Mouse (Mus musculus): ENCODE data around the gene Bpi. TPM values are rescaled to one million over a fixed set of nuclear protein-coding genes. Genes with fewer than 3 reads are reported as not detected.

Gene Bpi
- 0.18 TPM in 1 of 2 replicates, not detected in the other for polyA plus RNA-seq (2015; fragmentation: Nextera tagmentation; extraction: Ambion mirVana)

GRCm38 (mm10) chr2:158258005-158258418, at the start of gene Bpi:
Gene Bpi (plus strand): TSS chr2:158258094.
- H3K27me3 ChIP-seq (ENCODE audit: insufficient read depth, low read length) = no peaks in the 10 kb centered on the region
- H3K36me3 ChIP-seq (ENCODE audit: insufficient read depth, low read length) = no peaks in the 10 kb centered on the region
- H3K4me2 ChIP-seq (replicated peaks; ENCODE audit: low read depth, low read length) = peak within 1 kb of the TSS; percentile 42
- WGBS = 55% methylated on average over 18 of the region's 18 CpGs
- ATAC-seq (ENCODE audit: low FRiP score, low TSS enrichment) = 0 out of 2 replicates have a peak, but pooled peaks have one; percentile 32
- no peak within 1 kb of the TSS for H3K27ac ChIP-seq (ENCODE audit: low read length)
- peak within 1 kb of the TSS; percentile 6; the same call in 1 of the 2 replicates for H3K4me3 ChIP-seq (ENCODE audit: low read length)
- H3K4me1 ChIP-seq (ENCODE audit: insufficient read depth, low read length) = peaks cover 24% of the 10 kb centered on the region
- H3K9me3 ChIP-seq (ENCODE audit: low read length) = no peaks in the 10 kb centered on the region
- peak within 1 kb of the TSS; percentile 34; the same call in 1 of the 2 replicates for H3K9ac ChIP-seq (replicated peaks; ENCODE audit: low read length)

GRCm38 (mm10) chr2:158209776-158210175, 48.1 kb upstream of the Bpi start:
- H3K27ac ChIP-seq (ENCODE audit: low read length) = peak overlapping the region; percentile 77
- ATAC-seq (ENCODE audit: low FRiP score, low TSS enrichment) = peak; percentile 28; the same call in 1 of the 2 replicates
- H3K9ac ChIP-seq (replicated peaks; ENCODE audit: low read length) = peak overlapping the region; percentile 36; the same call in 1 of the 2 replicates

GRCm38 (mm10) chr2:158210503-158210902, 47.4 kb upstream of the Bpi start:
- Histone ChIP-seq H3K4me2 (replicated peaks; ENCODE audit: low read depth, low read length) (no peak overlapping the region), H3K9ac (replicated peaks; ENCODE audit: low read length) (no peak overlapping the region; the same call in 1 of the 2 replicates), H3K27ac (ENCODE audit: low read length) (peak overlapping the region; percentile 77), H3K9me3 (ENCODE audit: low read length) (no peaks in the 10 kb centered on the region), H3K4me1 (ENCODE audit: insufficient read depth, low read length) (peaks cover 42% of the 10 kb centered on the region), H3K4me3 (ENCODE audit: low read length) (no peak overlapping the region), H3K36me3 (ENCODE audit: insufficient read depth, low read length) (no peaks in the 10 kb centered on the region), H3K27me3 (ENCODE audit: insufficient read depth, low read length) (no peaks in the 10 kb centered on the region)
- 45% methylated on average over 4 of the region's 4 CpGs for WGBS
- ATAC-seq (ENCODE audit: low FRiP score, low TSS enrichment) = no peak

More at GRCm38 (mm10) chr2:158209776-158210175, 48.1 kb upstream of the Bpi start:
- 57% methylated on average over 9 of the region's 9 CpGs for WGBS
- no peak overlapping the region for H3K4me2 ChIP-seq (replicated peaks; ENCODE audit: low read depth, low read length)
- H3K4me1 ChIP-seq (ENCODE audit: insufficient read depth, low read length) = peaks cover 35% of the 10 kb centered on the region
- no peaks in the 10 kb centered on the region for H3K36me3 ChIP-seq (ENCODE audit: insufficient read depth, low read length)
- H3K4me3 ChIP-seq (ENCODE audit: low read length) = no peak overlapping the region
- no peaks in the 10 kb centered on the region for H3K27me3 ChIP-seq (ENCODE audit: insufficient read depth, low read length)
- H3K9me3 ChIP-seq (ENCODE audit: low read length) = no peaks in the 10 kb centered on the region

- ATAC-seq (ENCODE audit: low FRiP score, low TSS enrichment) = no peak
- Histone ChIP-seq H3K27me3 (ENCODE audit: insufficient read depth, low read length) (no peaks in the 10 kb centered on the region), H3K4me3 (ENCODE audit: low read length) (no peak overlapping the region), H3K36me3 (ENCODE audit: insufficient read depth, low read length) (no peaks in the 10 kb centered on the region), H3K4me1 (ENCODE audit: insufficient read depth, low read length) (peaks cover 47% of the 10 kb centered on the region), H3K9me3 (ENCODE audit: low read length) (no peaks in the 10 kb centered on the region), H3K27ac (ENCODE audit: low read length) (peak overlapping the region; percentile 77; the same call in 1 of the 2 replicates), H3K9ac (replicated peaks; ENCODE audit: low read length) (no peak overlapping the region), H3K4me2 (replicated peaks; ENCODE audit: low read depth, low read length) (0 out of 2 replicates have a peak overlapping the region, but pooled peaks have one; percentile 16)
- 36% methylated on average over 10 of the region's 10 CpGs for WGBS
Measured at GRCm38 (mm10) chr2:158210958-158211357, 46.9 kb upstream of the Bpi start.

- peaks cover 51% of the 10 kb centered on the region for H3K4me1 ChIP-seq (ENCODE audit: insufficient read depth, low read length)
- H3K4me2 ChIP-seq (replicated peaks; ENCODE audit: low read depth, low read length) = no peak overlapping the region
- H3K4me3 ChIP-seq (ENCODE audit: low read length) = no peak overlapping the region
- WGBS = 59% methylated on average over 4 of the region's 4 CpGs
- H3K36me3 ChIP-seq (ENCODE audit: insufficient read depth, low read length) = no peaks in the 10 kb centered on the region
- ATAC-seq (ENCODE audit: low FRiP score, low TSS enrichment) = no peak
- H3K9me3 ChIP-seq (ENCODE audit: low read length) = no peaks in the 10 kb centered on the region
- no peak overlapping the region for H3K27ac ChIP-seq (ENCODE audit: low read length)
- no peaks in the 10 kb centered on the region for H3K27me3 ChIP-seq (ENCODE audit: insufficient read depth, low read length)
- no peak overlapping the region for H3K9ac ChIP-seq (replicated peaks; ENCODE audit: low read length)
Measured at GRCm38 (mm10) chr2:158211764-158212471, 46.0 kb upstream of the Bpi start.

GRCm38 (mm10) chr2:158215283-158216117, 42.4 kb upstream of the Bpi start:
- Histone ChIP-seq H3K4me2 (replicated peaks; ENCODE audit: low read depth, low read length) (peak overlapping the region; percentile 14; the same call in 1 of the 2 replicates), H3K9ac (replicated peaks; ENCODE audit: low read length) (peak overlapping the region; percentile 49), H3K27ac (ENCODE audit: low read length) (peak overlapping the region; percentile 93), H3K4me3 (ENCODE audit: low read length) (no peak overlapping the region), H3K9me3 (ENCODE audit: low read length) (no peaks in the 10 kb centered on the region), H3K4me1 (ENCODE audit: insufficient read depth, low read length) (peaks cover 33% of the 10 kb centered on the region), H3K36me3 (ENCODE audit: insufficient read depth, low read length) (no peaks in the 10 kb centered on the region), H3K27me3 (ENCODE audit: insufficient read depth, low read length) (no peaks in the 10 kb centered on the region)
- WGBS = 34% methylated on average over 9 of the region's 9 CpGs
- peak; percentile 83 for ATAC-seq (ENCODE audit: low FRiP score, low TSS enrichment)

GRCm38 (mm10) chr2:158216510-158216909, 41.4 kb upstream of the Bpi start:
- ATAC-seq (ENCODE audit: low FRiP score, low TSS enrichment) = no peak
- no peaks in the 10 kb centered on the region for H3K9me3 ChIP-seq (ENCODE audit: low read length)
- WGBS = 84% methylated on average over 8 of the region's 8 CpGs
- no peak overlapping the region for H3K4me2 ChIP-seq (replicated peaks; ENCODE audit: low read depth, low read length)
- peak overlapping the region; percentile 93 for H3K27ac ChIP-seq (ENCODE audit: low read length)
- H3K27me3 ChIP-seq (ENCODE audit: insufficient read depth, low read length) = no peaks in the 10 kb centered on the region
- 0 out of 2 replicates have a peak overlapping the region, but pooled peaks have one; percentile 49 for H3K9ac ChIP-seq (replicated peaks; ENCODE audit: low read length)
- H3K36me3 ChIP-seq (ENCODE audit: insufficient read depth, low read length) = no peaks in the 10 kb centered on the region
- no peak overlapping the region for H3K4me3 ChIP-seq (ENCODE audit: low read length)
- peaks cover 24% of the 10 kb centered on the region for H3K4me1 ChIP-seq (ENCODE audit: insufficient read depth, low read length)

GRCm38 (mm10) chr2:158219562-158219961, 38.3 kb upstream of the Bpi start:
- 90% methylated on average over 2 of the region's 2 CpGs for WGBS
- Histone ChIP-seq H3K4me2 (replicated peaks; ENCODE audit: low read depth, low read length) (no peak overlapping the region), H3K27ac (ENCODE audit: low read length) (no peak overlapping the region), H3K4me3 (ENCODE audit: low read length) (no peak overlapping the region), H3K27me3 (ENCODE audit: insufficient read depth, low read length) (no peaks in the 10 kb centered on the region), H3K9me3 (ENCODE audit: low read length) (no peaks in the 10 kb centered on the region), H3K36me3 (ENCODE audit: insufficient read depth, low read length) (no peaks in the 10 kb centered on the region), H3K9ac (replicated peaks; ENCODE audit: low read length) (no peak overlapping the region), H3K4me1 (ENCODE audit: insufficient read depth, low read length) (peaks cover 27% of the 10 kb centered on the region)
- ATAC-seq (ENCODE audit: low FRiP score, low TSS enrichment) = no peak

- H3K27ac ChIP-seq (ENCODE audit: low read length) = no peak overlapping the region
- no peaks in the 10 kb centered on the region for H3K9me3 ChIP-seq (ENCODE audit: low read length)
- ATAC-seq (ENCODE audit: low FRiP score, low TSS enrichment) = no peak
- H3K9ac ChIP-seq (replicated peaks; ENCODE audit: low read length) = no peak overlapping the region
- H3K4me1 ChIP-seq (ENCODE audit: insufficient read depth, low read length) = peaks cover 8% of the 10 kb centered on the region
- H3K4me3 ChIP-seq (ENCODE audit: low read length) = no peak overlapping the region
- no peak overlapping the region for H3K4me2 ChIP-seq (replicated peaks; ENCODE audit: low read depth, low read length)
- H3K27me3 ChIP-seq (ENCODE audit: insufficient read depth, low read length) = no peaks in the 10 kb centered on the region
- H3K36me3 ChIP-seq (ENCODE audit: insufficient read depth, low read length) = no peaks in the 10 kb centered on the region
- WGBS = 88% methylated on average over 9 of the region's 9 CpGs
Measured at GRCm38 (mm10) chr2:158221446-158222084, 36.3 kb upstream of the Bpi start.
